Mouse (Mus musculus) hindbrain, embryonic 13.5 days (tissue): Measurements from ENCODE around the gene Wnk4. TPM values are rescaled to one million over a fixed set of nuclear protein-coding genes. Genes with fewer than 3 reads are reported as not detected.

Experiments used
- ATAC-seq: fragments of 200-750 bp; cut with Nextera tagmentation; 2 replicates; pipeline ENCODE4 v1.8.0; 2017; ENCODE audit warnings: moderate TSS enrichment; ENCODE audit not compliant: low FRiP score
- H3K27ac ChIP-seq: fragments of 300-500 bp; sonication (generic); 2 replicates; pipeline ENCODE4 v1.5.1; 2015; ENCODE audit warnings: inconsistent platforms, mild to moderate bottlenecking, moderate library complexity
- H3K27me3 ChIP-seq: fragments of 300-500 bp; sonication (generic); 2 replicates; pipeline ENCODE4 v1.6.1; 2015; ENCODE audit warnings: mild to moderate bottlenecking, inconsistent platforms
- H3K36me3 ChIP-seq: fragments of 300-500 bp; sonication (generic); 2 replicates; pipeline ENCODE4 v1.6.1; 2015; ENCODE audit warnings: mild to moderate bottlenecking, inconsistent platforms
- H3K4me1 ChIP-seq: fragments of 300-500 bp; sonication (generic); replicated peaks from 2 replicates; pipeline ENCODE4 v1.6.1; 2015; ENCODE audit warnings: inconsistent platforms
- H3K4me2 ChIP-seq: fragments of 300-500 bp; sonication (generic); 2 replicates; pipeline ENCODE4 v1.6.1; 2015; ENCODE audit warnings: inconsistent platforms, mild to moderate bottlenecking, moderate library complexity
- H3K4me3 ChIP-seq: fragments of 300-500 bp; sonication (generic); 2 replicates; pipeline ENCODE4 v1.5.1; 2015; ENCODE audit warnings: mild to moderate bottlenecking, inconsistent platforms
- H3K9ac ChIP-seq: fragments of 300-500 bp; sonication (generic); 2 replicates; pipeline ENCODE4 v1.6.1; 2015; ENCODE audit warnings: mild to moderate bottlenecking, inconsistent platforms
- H3K9me3 ChIP-seq: fragments of 300-500 bp; sonication (generic); 2 replicates; pipeline ENCODE4 v1.6.1; 2016; ENCODE audit warnings: inconsistent platforms
- WGBS: fragments of 180-500 bp; shearing (Covaris S2); methylation state at CpG from one replicate; pipeline ENCODE4 v1.1.7; 2015; 5-methylcytosine and 5-hydroxymethylcytosine counted together
- polyA plus RNA-seq: library from polyadenylated mRNA; unstranded; fragments of >200 nt; fragmentation: Nextera tagmentation; extraction: Ambion mirVana; gene quantifications from 2 replicates; pipeline ENCODE4 v1.2.1, GENCODE M21; 2015

Wnk4 gene
- 7.0 and 7.7 TPM in 2 replicates for polyA plus RNA-seq

- H3K9ac ChIP-seq, result peak within 1 kb of the TSS; percentile 76
- H3K27me3 ChIP-seq, result peaks cover 62% of the 10 kb centered on the region
- no peaks in the 10 kb centered on the region for H3K9me3 ChIP-seq
- under 1% methylated on average over 31 of the region's 43 CpGs for WGBS
- H3K4me1 ChIP-seq, result peaks cover 47% of the 10 kb centered on the region
- H3K4me2 ChIP-seq, result peak within 1 kb of the TSS; percentile 92
- peaks cover 18% of the 10 kb centered on the region for H3K36me3 ChIP-seq
- peak within 1 kb of the TSS; percentile 35; the same call in 1 of the 2 replicates for H3K27ac ChIP-seq
- peak within 1 kb of the TSS; percentile 46 for H3K4me3 ChIP-seq
- peak; percentile 67 for ATAC-seq
Measured at GRCm38 (mm10) chr11:101259948-101260825, at the start of gene Wnk4. TSS of gene Wnk4 (plus strand) at chr11:101260567.

DNA sequence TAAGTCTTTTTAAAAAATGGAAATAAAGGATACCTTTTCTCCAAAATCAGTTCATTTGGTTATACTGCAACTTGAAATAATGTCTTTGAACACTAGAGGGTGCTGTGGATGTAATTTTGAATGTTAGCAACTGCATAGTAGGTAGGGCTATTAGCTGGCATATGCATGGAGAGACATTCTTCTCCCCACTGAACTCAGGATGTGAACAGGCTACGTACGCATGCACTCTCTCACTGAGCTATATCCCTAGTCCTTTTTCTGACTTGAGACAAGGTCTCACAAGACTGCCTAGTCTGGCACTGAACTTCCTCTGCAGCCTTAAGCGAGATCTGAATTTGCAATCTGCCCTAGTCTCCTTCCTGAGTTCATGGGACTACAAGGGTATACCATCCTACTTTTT lies 48.4 kb upstream of the Wnk4 start:
- peaks cover 68% of the 10 kb centered on the region for H3K36me3 ChIP-seq
- no peak overlapping the region for H3K4me3 ChIP-seq
- no peak overlapping the region for H3K4me2 ChIP-seq
- H3K27me3 ChIP-seq, result no peaks in the 10 kb centered on the region
- H3K9ac ChIP-seq, result no peak overlapping the region
- 42% methylated on average over 3 of the region's 3 CpGs for WGBS
- no peak overlapping the region for H3K27ac ChIP-seq
- no peak for ATAC-seq
- no peaks in the 10 kb centered on the region for H3K9me3 ChIP-seq
- H3K4me1 ChIP-seq, result no peaks in the 10 kb centered on the region

DNA sequence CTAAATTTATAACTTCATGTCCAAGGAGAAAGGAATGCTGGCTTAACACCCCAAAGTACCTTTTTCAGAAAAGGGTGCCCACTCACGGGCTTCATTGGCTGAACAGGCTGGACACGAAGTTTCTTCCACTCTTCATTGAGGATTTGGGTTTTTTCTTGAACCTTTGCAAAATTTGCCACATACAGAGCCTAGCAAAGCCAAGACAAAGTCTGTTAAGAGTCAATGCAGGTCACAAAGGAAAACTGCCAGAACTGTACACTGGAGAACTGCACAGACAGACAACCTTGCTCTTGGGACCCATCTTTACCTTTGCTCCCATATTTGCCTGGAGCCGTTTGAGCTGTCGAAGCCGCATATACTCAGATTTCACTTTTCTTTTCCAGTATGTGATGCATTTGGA lies 43.4 kb upstream of the Wnk4 start:
- no peak overlapping the region for H3K27ac ChIP-seq
- no peak for ATAC-seq
- peaks cover 32% of the 10 kb centered on the region for H3K36me3 ChIP-seq
- no peaks in the 10 kb centered on the region for H3K4me1 ChIP-seq
- H3K4me2 ChIP-seq, result no peak overlapping the region
- no peaks in the 10 kb centered on the region for H3K27me3 ChIP-seq
- H3K9ac ChIP-seq, result no peak overlapping the region
- 92% methylated on average over 5 of the region's 5 CpGs for WGBS
- no peak overlapping the region for H3K4me3 ChIP-seq
- H3K9me3 ChIP-seq, result no peaks in the 10 kb centered on the region

GRCm38 (mm10) chr11:101218436-101219055 lies 41.8 kb upstream of the Wnk4 start:
- Histone ChIP-seq H3K4me1 (no peaks in the 10 kb centered on the region), H3K9ac (no peak overlapping the region), H3K4me2 (no peak overlapping the region), H3K4me3 (no peak overlapping the region), H3K36me3 (peaks cover 23% of the 10 kb centered on the region), H3K27me3 (no peaks in the 10 kb centered on the region), H3K27ac (no peak overlapping the region), H3K9me3 (no peaks in the 10 kb centered on the region)
- 87% methylated on average over 10 of the region's 10 CpGs for WGBS
- no peak for ATAC-seq

- Histone ChIP-seq H3K27ac (no peak overlapping the region), H3K9me3 (no peaks in the 10 kb centered on the region), H3K4me1 (peaks cover 8% of the 10 kb centered on the region), H3K4me3 (no peak overlapping the region), H3K9ac (no peak overlapping the region), H3K27me3 (no peaks in the 10 kb centered on the region), H3K4me2 (no peak overlapping the region), H3K36me3 (peaks cover 1% of the 10 kb centered on the region; the same call in 1 of the 2 replicates)
- 68% methylated on average over 2 of the region's 2 CpGs for WGBS
- no peak for ATAC-seq
Measured at GRCm38 (mm10) chr11:101220853-101221252, 39.5 kb upstream of the Wnk4 start.

- no peaks in the 10 kb centered on the region for H3K27me3 ChIP-seq
- ATAC-seq, result no peak
- no peak overlapping the region for H3K9ac ChIP-seq
- H3K4me3 ChIP-seq, result no peak overlapping the region
- no peaks in the 10 kb centered on the region for H3K36me3 ChIP-seq
- H3K27ac ChIP-seq, result no peak overlapping the region
- no peak overlapping the region for H3K4me2 ChIP-seq
- peaks cover 11% of the 10 kb centered on the region for H3K4me1 ChIP-seq
- H3K9me3 ChIP-seq, result no peaks in the 10 kb centered on the region
- 90% methylated on average over 8 of the region's 8 CpGs for WGBS
Measured at GRCm38 (mm10) chr11:101221306-101221986, 38.9 kb upstream of the Wnk4 start.

DNA sequence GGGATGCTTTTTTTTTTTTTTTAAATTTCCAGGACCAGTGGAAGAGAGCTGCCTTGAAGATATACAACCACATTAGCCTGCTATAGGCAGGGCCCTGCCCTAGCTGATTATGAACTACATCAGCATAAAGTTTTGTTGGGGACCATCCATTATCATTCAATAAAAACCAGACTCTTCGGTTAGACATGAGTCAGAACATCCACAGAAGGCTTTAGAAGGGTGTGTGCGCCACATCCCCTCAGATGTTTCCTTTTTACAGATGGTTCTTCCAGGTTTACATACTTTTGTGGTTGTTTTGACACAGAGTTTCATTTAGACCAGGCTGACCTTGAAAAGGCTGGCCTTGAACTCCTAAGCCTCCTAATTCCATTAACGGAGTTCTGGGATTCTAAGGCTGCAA lies 36.0 kb upstream of the Wnk4 start:
- H3K9ac ChIP-seq, result no peak overlapping the region
- 90% methylated on average over 3 of the region's 3 CpGs for WGBS
- no peak for ATAC-seq

DNA sequence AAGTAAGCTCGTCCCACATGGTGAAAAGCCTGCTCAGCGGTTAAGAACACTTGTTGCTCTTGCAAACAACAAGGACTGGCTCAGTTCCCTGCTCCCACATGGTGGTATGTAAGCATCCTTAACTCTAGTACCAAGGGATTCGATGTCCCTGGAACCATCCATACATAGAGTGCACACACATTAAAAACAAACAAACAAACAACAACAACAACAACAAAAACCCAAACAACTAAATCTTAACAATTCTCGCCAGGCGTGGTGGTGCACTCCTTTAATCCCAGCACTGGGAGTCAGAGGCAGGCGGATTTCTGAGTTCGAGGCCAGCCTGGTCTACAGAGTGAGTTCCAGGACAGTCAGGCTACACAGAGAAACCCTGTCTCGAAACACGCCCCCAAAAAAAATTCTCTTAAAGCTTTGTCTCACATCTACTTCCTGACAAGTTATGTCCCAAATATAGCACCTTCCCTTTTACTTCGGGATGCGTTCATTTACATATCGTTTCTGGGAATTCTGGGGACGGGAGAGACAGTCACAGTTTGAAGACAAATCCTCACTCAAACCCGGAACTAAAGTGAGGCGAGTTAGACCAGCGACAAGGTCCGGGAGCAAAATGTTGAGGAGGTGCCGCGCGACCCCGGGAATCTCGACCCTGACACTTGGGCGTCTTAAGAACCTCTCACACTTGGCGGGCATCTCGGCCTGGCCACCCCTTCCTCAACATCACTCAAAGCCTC lies 34.9 kb upstream of the Wnk4 start:
- no peaks in the 10 kb centered on the region for H3K36me3 ChIP-seq
- no peaks in the 10 kb centered on the region for H3K9me3 ChIP-seq
- peak overlapping the region; percentile 95 for H3K4me2 ChIP-seq
- H3K4me1 ChIP-seq, result peaks cover 12% of the 10 kb centered on the region
- peak overlapping the region; percentile 52; the same call in 1 of the 2 replicates for H3K27ac ChIP-seq
- no peak for ATAC-seq
- H3K9ac ChIP-seq, result peak overlapping the region; percentile 86
- peaks cover 5% of the 10 kb centered on the region for H3K27me3 ChIP-seq
- WGBS, result 20% methylated on average over 25 of the region's 25 CpGs
- H3K4me3 ChIP-seq, result peak overlapping the region; percentile 83

More for the DNA sequence above, 36.0 kb upstream of the Wnk4 start:
- Histone ChIP-seq H3K27ac (no peak overlapping the region), H3K27me3 (peaks cover 5% of the 10 kb centered on the region), H3K9me3 (no peaks in the 10 kb centered on the region), H3K4me2 (no peak overlapping the region), H3K36me3 (no peaks in the 10 kb centered on the region), H3K4me1 (peaks cover 12% of the 10 kb centered on the region), H3K4me3 (no peak overlapping the region)

- Histone ChIP-seq H3K36me3 (no peaks in the 10 kb centered on the region), H3K4me2 (peak within 1 kb of the TSS; percentile 95), H3K27ac (peak within 1 kb of the TSS; percentile 52; the same call in 1 of the 2 replicates), H3K4me1 (peaks cover 17% of the 10 kb centered on the region), H3K9me3 (no peaks in the 10 kb centered on the region), H3K27me3 (peaks cover 10% of the 10 kb centered on the region), H3K4me3 (peak within 1 kb of the TSS; percentile 83), H3K9ac (peak within 1 kb of the TSS; percentile 86)
- WGBS, result 1% methylated on average over 56 of the region's 56 CpGs
- ATAC-seq, result peak; percentile 97
Measured at GRCm38 (mm10) chr11:101226065-101226701, 34.2 kb upstream of the Wnk4 start, which contains the start of gene Ezh1. TSS of gene Ezh1 (minus strand) at chr11:101226463.

DNA sequence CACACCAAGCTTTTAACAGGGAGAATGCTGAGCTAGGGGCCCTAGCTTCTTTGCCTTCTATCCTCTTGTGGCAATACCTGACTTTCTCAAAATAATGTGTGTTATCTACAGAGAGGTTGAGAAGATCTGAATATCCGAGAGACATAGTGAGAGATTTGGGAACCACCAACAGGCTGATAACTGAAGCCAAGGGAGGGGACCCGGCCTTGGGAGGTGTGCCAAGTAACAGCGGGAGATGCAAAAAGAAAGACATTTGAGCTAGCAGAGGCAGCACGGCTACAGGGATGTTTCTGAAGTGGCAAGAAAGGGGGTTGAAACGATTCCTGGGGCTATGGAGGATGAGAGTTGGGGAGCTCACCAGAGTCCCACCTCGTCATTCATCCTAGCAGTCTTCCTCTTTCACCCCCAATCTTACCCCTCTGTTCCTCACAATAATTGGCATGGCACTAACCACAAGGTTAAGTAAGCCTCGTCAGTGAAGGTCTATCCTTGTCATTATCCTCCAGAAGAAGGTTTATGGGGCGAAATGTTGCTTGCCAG lies 30.9 kb upstream of the Wnk4 start:
- H3K4me2 ChIP-seq, result no peak overlapping the region
- H3K36me3 ChIP-seq, result no peaks in the 10 kb centered on the region
- no peak overlapping the region for H3K4me3 ChIP-seq
- peaks cover 19% of the 10 kb centered on the region for H3K27me3 ChIP-seq
- WGBS, result 20% methylated on average over 8 of the region's 8 CpGs
- no peaks in the 10 kb centered on the region for H3K9me3 ChIP-seq
- ATAC-seq, result no peak
- no peak overlapping the region for H3K9ac ChIP-seq
- no peak overlapping the region for H3K27ac ChIP-seq
- H3K4me1 ChIP-seq, result peaks cover 23% of the 10 kb centered on the region

DNA sequence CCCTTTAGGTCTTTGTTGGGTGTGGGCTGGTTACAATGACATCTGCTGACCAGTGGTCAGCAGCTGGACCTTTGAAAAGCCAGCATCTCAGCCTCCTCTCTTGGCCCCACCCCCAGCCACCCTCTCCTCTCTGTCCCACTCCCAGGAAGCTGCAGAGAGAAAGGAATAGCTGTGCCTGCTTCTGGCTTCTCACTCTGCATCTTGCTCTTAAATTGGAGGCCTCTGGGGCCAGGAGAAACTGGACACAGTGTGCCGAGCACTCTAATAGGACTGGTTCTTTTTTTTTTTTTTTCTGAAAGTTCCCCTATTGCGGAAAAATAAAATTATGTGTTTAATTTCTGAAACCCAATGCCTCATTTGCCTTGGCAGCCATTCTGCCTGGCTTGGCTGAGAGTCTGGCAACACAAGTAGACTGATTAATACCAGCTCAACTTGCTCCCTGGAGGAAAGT lies 30.3 kb upstream of the Wnk4 start:
- H3K4me1 ChIP-seq, result peaks cover 23% of the 10 kb centered on the region
- no peak overlapping the region for H3K9ac ChIP-seq
- 24% methylated on average over 2 of the region's 2 CpGs for WGBS
- H3K36me3 ChIP-seq, result no peaks in the 10 kb centered on the region
- no peak overlapping the region for H3K4me2 ChIP-seq
- ATAC-seq, result no peak
- H3K27ac ChIP-seq, result peak overlapping the region; percentile 49; the same call in 1 of the 2 replicates
- peaks cover 19% of the 10 kb centered on the region for H3K27me3 ChIP-seq
- H3K4me3 ChIP-seq, result no peak overlapping the region
- no peaks in the 10 kb centered on the region for H3K9me3 ChIP-seq
